Mouse (Mus musculus) lung, embryonic 14.5 days (tissue): ENCODE data around the gene Meaf6. TPM values are rescaled to one million over a fixed set of nuclear protein-coding genes. Genes with fewer than 3 reads are reported as not detected.
A peak's percentile ranks its signal among the peaks of the same experiment; 100 is the strongest.

Source experiments
- ATAC-seq: fragments of 200-750 bp; cut with Nextera tagmentation; 2 replicates; pipeline ENCODE4 v1.8.0; 2017; ENCODE audit warnings: mild to moderate bottlenecking, moderate TSS enrichment, moderate library complexity; ENCODE audit not compliant: insufficient read depth
- DNase-seq: peaks from one replicate; pipeline ENCODE4 v3.0.0-alpha.2; 2015
- H3K27ac ChIP-seq: fragments of 300-500 bp; sonication (generic); 2 replicates; pipeline ENCODE4 v1.5.1; 2014; ENCODE audit warnings: low read depth, mild to moderate bottlenecking, moderate library complexity
- H3K27me3 ChIP-seq: fragments of 300-500 bp; sonication (generic); 2 replicates; pipeline ENCODE4 v1.6.1; 2014; ENCODE audit warnings: low read length, control low read depth; ENCODE audit not compliant: insufficient read depth
- H3K36me3 ChIP-seq: fragments of 300-500 bp; sonication (generic); 2 replicates; pipeline ENCODE4 v1.6.1; 2014; ENCODE audit warnings: control low read depth; ENCODE audit not compliant: insufficient read depth
- H3K4me1 ChIP-seq: fragments of 300-500 bp; sonication (generic); 2 replicates; pipeline ENCODE4 v1.6.1; 2014; ENCODE audit warnings: antibody characterized with exemption, control low read depth; ENCODE audit not compliant: insufficient read depth
- H3K4me2 ChIP-seq: fragments of 300-500 bp; sonication (generic); 2 replicates; pipeline ENCODE4 v1.6.1; 2014; ENCODE audit warnings: mild to moderate bottlenecking
- H3K4me3 ChIP-seq: fragments of 300-500 bp; sonication (generic); 2 replicates; pipeline ENCODE4 v1.5.1; 2014; ENCODE audit warnings: low read depth, low read length
- H3K9ac ChIP-seq: fragments of 300-500 bp; sonication (generic); 2 replicates; pipeline ENCODE4 v1.6.1; 2014
- H3K9me3 ChIP-seq: fragments of 300-500 bp; sonication (generic); 2 replicates; pipeline ENCODE4 v1.6.1; 2016; ENCODE audit warnings: low read depth, low read length, control low read depth
- CTCF ChIP-seq: IDR thresholded peaks from 2 replicates; pipeline ENCODE4 v1.5.1; 2016; ENCODE audit warnings: antibody characterized with exemption, low read depth
- WGBS: fragments of 180-500 bp; shearing (Covaris S2); extraction: QIAGEN DNeasy Blood & Tissue Kit; methylation state at CpG from one replicate; pipeline ENCODE4 v1.1.7; 2014; 5-methylcytosine and 5-hydroxymethylcytosine counted together
- polyA plus RNA-seq: library from polyadenylated mRNA; unstranded; fragments of >200 nt; fragmentation: Nextera tagmentation; extraction: Ambion mirVana; gene quantifications from 2 replicates; pipeline ENCODE4 v1.2.1, GENCODE M21; 2014

Gene Meaf6
- polyA plus RNA-seq = 63.5 and 65.2 TPM in 2 replicates

- peak within 1 kb of the TSS; percentile 97 for H3K27ac ChIP-seq
- 1% methylated on average over 63 of the region's 63 CpGs for WGBS
- H3K4me3 ChIP-seq = peak within 1 kb of the TSS; percentile 78
- ATAC-seq (peak; percentile 90), DNase-seq (peak; percentile 94)
- no peaks in the 10 kb centered on the region for H3K9me3 ChIP-seq
- H3K4me2 ChIP-seq = peak within 1 kb of the TSS; percentile 88
- H3K4me1 ChIP-seq = no peaks in the 10 kb centered on the region
- H3K9ac ChIP-seq = peak within 1 kb of the TSS; percentile 86
- TF ChIP-seq CTCF = peak; percentile 38
- H3K36me3 ChIP-seq = peaks cover 27% of the 10 kb centered on the region
- H3K27me3 ChIP-seq = no peaks in the 10 kb centered on the region
Measured at GRCm38 (mm10) chr4:125084403-125085345, at the start of gene Meaf6. TSS of gene Meaf6 (plus strand) at chr4:125085134.

GRCm38 (mm10) chr4:125044454-125044853, 40.5 kb upstream of the Meaf6 start:
- no peak overlapping the region for H3K4me2 ChIP-seq
- no peak overlapping the region for H3K4me3 ChIP-seq
- no peaks in the 10 kb centered on the region for H3K4me1 ChIP-seq
- WGBS = 83% methylated on average over 7 of the region's 7 CpGs
- no peak for TF ChIP-seq CTCF
- no peaks in the 10 kb centered on the region for H3K27me3 ChIP-seq
- DNase-seq = no peak
- H3K9me3 ChIP-seq = no peaks in the 10 kb centered on the region
- H3K36me3 ChIP-seq = peaks cover 94% of the 10 kb centered on the region
- no peak overlapping the region for H3K27ac ChIP-seq
- no peak for ATAC-seq
- no peak overlapping the region for H3K9ac ChIP-seq

GRCm38 (mm10) chr4:125055385-125055784, 29.5 kb upstream of the Meaf6 start:
- no peak for ATAC-seq
- peaks cover 59% of the 10 kb centered on the region for H3K36me3 ChIP-seq
- H3K4me1 ChIP-seq = no peaks in the 10 kb centered on the region
- DNase-seq = no peak
- no peak overlapping the region for H3K4me2 ChIP-seq
- H3K27me3 ChIP-seq = no peaks in the 10 kb centered on the region
- no peak overlapping the region for H3K4me3 ChIP-seq
- H3K9ac ChIP-seq = no peak overlapping the region
- no peak overlapping the region for H3K27ac ChIP-seq
- no peak for TF ChIP-seq CTCF
- H3K9me3 ChIP-seq = no peaks in the 10 kb centered on the region
- 88% methylated on average over 9 of the region's 9 CpGs for WGBS

GRCm38 (mm10) chr4:125056476-125056875, 28.5 kb upstream of the Meaf6 start:
- no peak for TF ChIP-seq CTCF
- no peak overlapping the region for H3K27ac ChIP-seq
- no peaks in the 10 kb centered on the region for H3K4me1 ChIP-seq
- H3K4me2 ChIP-seq = no peak overlapping the region
- H3K9me3 ChIP-seq = no peaks in the 10 kb centered on the region
- ATAC-seq (no peak), DNase-seq (no peak)
- 90% methylated on average over 4 of the region's 4 CpGs for WGBS
- no peak overlapping the region for H3K4me3 ChIP-seq
- H3K27me3 ChIP-seq = no peaks in the 10 kb centered on the region
- H3K9ac ChIP-seq = no peak overlapping the region
- peaks cover 49% of the 10 kb centered on the region for H3K36me3 ChIP-seq

GRCm38 (mm10) chr4:125057273-125057672, 27.7 kb upstream of the Meaf6 start:
- TF ChIP-seq CTCF = no peak
- Histone ChIP-seq H3K36me3 (peaks cover 41% of the 10 kb centered on the region), H3K4me3 (no peak overlapping the region), H3K9ac (no peak overlapping the region), H3K9me3 (no peaks in the 10 kb centered on the region), H3K27me3 (no peaks in the 10 kb centered on the region), H3K27ac (no peak overlapping the region), H3K4me2 (no peak overlapping the region), H3K4me1 (no peaks in the 10 kb centered on the region)
- ATAC-seq (no peak), DNase-seq (no peak)
- 32% methylated on average over 3 of the region's 3 CpGs for WGBS

- Histone ChIP-seq H3K4me2 (no peak overlapping the region), H3K9ac (no peak overlapping the region), H3K36me3 (peaks cover 34% of the 10 kb centered on the region), H3K9me3 (no peaks in the 10 kb centered on the region), H3K27me3 (no peaks in the 10 kb centered on the region), H3K4me3 (no peak overlapping the region), H3K4me1 (no peaks in the 10 kb centered on the region), H3K27ac (no peak overlapping the region)
- DNase-seq (no peak), ATAC-seq (0 out of 2 replicates have a peak, but pooled peaks have one; percentile 42)
- 47% methylated on average over 5 of the region's 5 CpGs for WGBS
- no peak for TF ChIP-seq CTCF
Measured at GRCm38 (mm10) chr4:125058033-125058432, 26.9 kb upstream of the Meaf6 start.

- H3K27ac ChIP-seq = no peak overlapping the region
- WGBS = 2% methylated on average over 8 of the region's 8 CpGs
- H3K4me2 ChIP-seq = peak overlapping the region; percentile 52
- no peaks in the 10 kb centered on the region for H3K9me3 ChIP-seq
- H3K9ac ChIP-seq = no peak overlapping the region
- no peaks in the 10 kb centered on the region for H3K27me3 ChIP-seq
- H3K4me1 ChIP-seq = no peaks in the 10 kb centered on the region
- TF ChIP-seq CTCF = peak; percentile 90
- DNase-seq (peak; percentile 86), ATAC-seq (peak; percentile 90)
- H3K36me3 ChIP-seq = peaks cover 24% of the 10 kb centered on the region
- no peak overlapping the region for H3K4me3 ChIP-seq
Measured at GRCm38 (mm10) chr4:125059025-125059424, 25.9 kb upstream of the Meaf6 start.
